Mouse (Mus musculus) brain, embryonic 14.5 days (tissue): ENCODE results near the gene Slc2a2. TPM values are rescaled to one million over a fixed set of nuclear protein-coding genes. Genes with fewer than 3 reads are reported as not detected.

ENCODE experiments used
- DNase-seq: peaks from one replicate; pipeline ENCODE4 v3.0.0-alpha.2; 2011; ENCODE audit warnings: low read depth
- CTCF ChIP-seq: fragments of 200-500 bp; IDR thresholded peaks from 2 replicates; pipeline ENCODE4 v1.5.1; 2012; ENCODE audit warnings: inconsistent platforms, mild to moderate bottlenecking, moderate library complexity, borderline replicate concordance; ENCODE audit not compliant: insufficient read depth, insufficient read length; ENCODE audit errors: extremely low read depth
- POLR2A ChIP-seq: fragments of 200-500 bp; IDR thresholded peaks from 2 replicates; pipeline ENCODE4 v1.6.1; 2012; ENCODE audit warnings: mild to moderate bottlenecking, inconsistent platforms, borderline replicate concordance; ENCODE audit not compliant: poor library complexity, insufficient read depth, insufficient read length, severe bottlenecking; ENCODE audit errors: extremely low read depth
- polyA plus RNA-seq: library from polyadenylated mRNA; depleted of rRNA; stranded (reverse); fragments of >200 nt; gene quantifications from 2 replicates; pipeline ENCODE4 v1.2.3, GENCODE M21; 2012; rRNA removed

The Slc2a2 gene
- polyA plus RNA-seq, 1 experiment, result 0.01 TPM

DNA sequence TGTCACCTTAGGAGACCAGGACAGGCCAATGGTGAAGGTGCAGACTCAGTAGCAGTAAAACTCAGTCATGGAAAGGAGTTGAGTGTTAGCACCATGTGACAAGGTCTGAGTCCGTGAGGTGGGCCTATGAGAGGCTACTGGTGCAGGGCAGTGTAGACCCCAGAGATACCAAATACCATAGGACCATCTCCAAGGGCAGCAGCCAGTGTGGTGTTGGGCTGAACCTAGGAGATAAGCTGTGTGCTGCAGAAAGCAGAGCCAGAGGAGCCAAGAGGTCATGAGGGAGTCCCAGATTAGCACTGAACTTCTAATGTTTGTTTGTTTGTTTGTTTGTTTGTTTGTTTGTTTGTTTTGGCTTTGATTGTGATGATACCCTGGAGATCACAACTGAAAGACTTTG, 78.8 kb downstream of the Slc2a2 start:
- DNase-seq, result no peak
- no peak for TF ChIP-seq POLR2A
- no peak for TF ChIP-seq CTCF

DNA sequence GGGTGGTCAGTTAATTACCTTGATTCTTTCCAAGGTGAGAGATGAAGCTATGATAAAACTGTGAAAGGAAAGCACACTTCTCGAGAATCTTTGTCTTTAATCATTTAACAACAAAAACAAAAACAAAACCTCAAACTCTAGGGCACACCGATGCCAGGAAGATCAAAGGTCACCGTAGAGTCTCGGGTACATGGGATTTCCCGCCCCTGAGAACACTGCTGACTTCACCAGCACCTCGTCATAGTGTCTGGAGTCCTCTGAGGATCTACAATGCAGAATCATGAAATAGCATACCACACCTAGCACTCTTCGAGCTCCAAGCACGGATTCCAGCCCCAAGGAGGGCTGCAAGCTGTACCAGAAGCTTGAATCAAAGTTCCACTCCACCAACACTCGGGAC, 82.8 kb downstream of the Slc2a2 start:
- no peak for TF ChIP-seq POLR2A
- TF ChIP-seq CTCF, result no peak
- DNase-seq, result no peak

Other genes starting within 250 kb of the Slc2a2 start
- gene Eif5a2, start 83.4 kb downstream of the Slc2a2 start, polyA plus RNA-seq, result 7.0 and 9.0 TPM in 2 replicates
- 131 and 141 TPM in 2 replicates for gene Rpl22l1, start 107.5 kb downstream of the Slc2a2 start, polyA plus RNA-seq
- not detected in 2 replicates for gene Gm1527, start 194.7 kb downstream of the Slc2a2 start, polyA plus RNA-seq